Mouse (Mus musculus): ENCODE data around the gene Cript. TPM values are rescaled to one million over a fixed set of nuclear protein-coding genes. Genes with fewer than 3 reads are reported as not detected.
"Not testable (repeated sequence)": the region's sequence is repeated elsewhere in the genome, so short reads cannot be mapped to it uniquely, and the experiment has no call there.

The Cript gene
- total and polyA plus RNA-seq, 3 experiments, result 18.4 to 43.1 (median 34.8) TPM

- Histone ChIP-seq H3K27me3 (replicated peaks) (peaks cover 1% of the 10 kb centered on the region), H3K36me3 (replicated peaks in 1 of 2; ENCODE audit: control insufficient read depth in 1 of 2, insufficient read depth in 1 of 2, low read length in 1 of 2) (no peaks in the 10 kb centered on the region), H3K9me3 (replicated peaks; ENCODE audit: low read length) (peaks cover 2% of the 10 kb centered on the region), H3K4me2 (ENCODE audit: insufficient read depth, low read depth, poor library complexity, severe bottlenecking) (no peak overlapping the region), H3K9ac (ENCODE audit: insufficient read depth, low read depth) (no peak overlapping the region), H3K27ac (ENCODE audit: insufficient read depth, low read depth) (no peak overlapping the region), H3K4me3 (replicated peaks in 1 of 3; ENCODE audit: low read depth in 2 of 3, low read length in 2 of 3, poor library complexity in 1 of 3) (no peak overlapping the region), H3K4me1 (ENCODE audit: control insufficient read depth in 1 of 2, insufficient read depth in 2 of 2) (peaks cover 0 to 3% of the 10 kb centered on the region in 2 experiments; a peak in 2 of 4 replicates), H3K79me2 (replicated peaks; ENCODE audit: control insufficient read depth, extremely low read depth, insufficient read depth, poor library complexity, severe bottlenecking) (no peaks in the 10 kb centered on the region)
- in situ Hi-C loops (cut with MboI; ENCODE audit: low pct_ligation_motif_present, low pct_unique_long_range_greater_than_20kb, low sequenced_read_pairs), result no loop called here
- TF ChIP-seq JUN (IDR thresholded peaks at IDR 0.05; ENCODE audit: insufficient read depth, low read depth, low read length), result no peak
- no peak for TF ChIP-seq ZMIZ1 (IDR thresholded peaks at IDR 0.05; ENCODE audit: low read depth, low read length)
- no peak for TF ChIP-seq MYC (IDR thresholded peaks at IDR 0.05; ENCODE audit: low read depth, low read length)
- TF ChIP-seq MAFK (IDR thresholded peaks at IDR 0.05; ENCODE audit: insufficient replicate concordance, low read length), result no peak
- no peak for TF ChIP-seq POLR2A (IDR thresholded peaks at IDR 0.05; ENCODE audit: low read depth, low read length)
- no peak for TF ChIP-seq ELF1 (IDR thresholded peaks at IDR 0.05; ENCODE audit: low read depth, low read length)
- TF ChIP-seq USF2 (conservative IDR thresholded peaks at IDR 0.05; ENCODE audit: low read depth, low read length), result no peak
- TF ChIP-seq MXI1 (IDR thresholded peaks at IDR 0.05; ENCODE audit: low read depth, low read length), result no peak
- DNase-seq (ENCODE audit: extremely low read depth), result no peak
- dilution Hi-C loops (cut with MboI; ENCODE audit: extremely low pct_ligation_motif_present, extremely low pct_unique_long_range_greater_than_20kb, low sequenced_read_pairs), result no loop called here
Measured at GRCm38 (mm10) chr17:87068997-87069396, 43.6 kb downstream of the Cript start.

DNA sequence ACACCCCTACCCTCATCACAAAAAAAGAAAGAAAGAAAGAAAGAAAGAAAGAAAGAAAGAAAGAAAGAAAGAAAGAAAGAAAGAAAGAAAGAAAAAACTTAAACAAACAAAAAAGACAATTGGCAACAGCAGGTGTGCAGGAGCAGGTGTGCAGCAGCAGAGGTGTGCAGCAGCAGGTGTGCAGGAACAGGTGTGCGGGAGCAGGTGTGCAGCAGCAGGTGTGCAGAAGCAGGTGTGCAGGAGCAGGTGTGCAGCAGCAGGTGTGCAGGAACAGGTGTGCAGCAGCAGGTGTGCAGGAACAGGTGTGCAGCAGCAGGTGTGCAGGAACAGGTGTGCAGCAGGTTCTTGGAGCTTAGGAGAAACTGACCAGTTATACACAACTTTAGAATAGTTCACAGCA, 46.8 kb downstream of the Cript start:
- H3K4me1 ChIP-seq (ENCODE audit: control insufficient read depth in 1 of 2, insufficient read depth in 2 of 2); H3K27ac ChIP-seq (ENCODE audit: insufficient read depth, low read depth); H3K4me3 ChIP-seq (replicated peaks in 1 of 3; ENCODE audit: low read depth in 2 of 3, low read length in 2 of 3, poor library complexity in 1 of 3); in situ Hi-C loops (cut with MboI; ENCODE audit: low pct_ligation_motif_present, low pct_unique_long_range_greater_than_20kb, low sequenced_read_pairs); H3K9ac ChIP-seq (ENCODE audit: insufficient read depth, low read depth); H3K36me3 ChIP-seq (replicated peaks in 1 of 2; ENCODE audit: control insufficient read depth in 1 of 2, insufficient read depth in 1 of 2, low read length in 1 of 2); dilution Hi-C loops (cut with MboI; ENCODE audit: extremely low pct_ligation_motif_present, extremely low pct_unique_long_range_greater_than_20kb, low sequenced_read_pairs); H3K27me3 ChIP-seq (replicated peaks); H3K4me2 ChIP-seq (ENCODE audit: insufficient read depth, low read depth, poor library complexity, severe bottlenecking); H3K9me3 ChIP-seq (replicated peaks; ENCODE audit: low read length); DNase-seq (ENCODE audit: extremely low read depth); H3K79me2 ChIP-seq (replicated peaks; ENCODE audit: control insufficient read depth, extremely low read depth, insufficient read depth, poor library complexity, severe bottlenecking): not testable (repeated sequence)

DNA sequence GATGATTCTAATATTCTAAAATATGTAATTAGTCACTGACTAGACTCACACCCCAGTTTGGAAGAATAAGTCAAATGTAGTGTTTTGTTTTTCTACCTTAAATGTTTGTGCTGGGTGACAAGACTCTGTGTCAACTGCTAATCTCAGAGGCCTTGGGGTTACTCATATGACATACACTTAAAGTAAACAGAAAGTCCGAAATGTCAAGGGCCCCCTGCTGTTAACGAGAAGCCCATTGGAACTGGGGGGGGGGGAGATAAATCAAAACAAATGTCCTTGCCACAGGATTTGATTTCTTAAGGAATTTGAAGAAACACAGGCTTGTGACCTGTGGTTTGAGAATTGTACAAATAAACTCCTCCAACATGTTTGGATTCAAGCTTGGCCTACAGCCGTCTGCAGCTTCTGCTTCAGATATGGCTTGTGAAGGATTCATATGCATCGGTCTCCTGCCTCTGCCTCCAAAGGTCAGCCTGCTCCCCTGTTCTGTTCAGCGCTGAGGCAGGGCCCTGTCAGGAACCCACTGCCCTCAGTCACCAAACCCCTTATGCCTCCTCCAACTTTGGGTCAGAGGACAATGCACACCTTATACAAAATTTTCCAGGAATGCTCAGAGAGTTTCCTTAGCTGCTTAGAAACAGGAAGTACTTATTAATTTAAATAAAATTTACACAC, 47.6 kb downstream of the Cript start:
- no peak overlapping the region for H3K9ac ChIP-seq (ENCODE audit: insufficient read depth, low read depth)
- H3K4me2 ChIP-seq (ENCODE audit: insufficient read depth, low read depth, poor library complexity, severe bottlenecking), result no peak overlapping the region
- H3K79me2 ChIP-seq (replicated peaks; ENCODE audit: control insufficient read depth, extremely low read depth, insufficient read depth, poor library complexity, severe bottlenecking), result no peaks in the 10 kb centered on the region
- peaks cover 4% of the 10 kb centered on the region for H3K27me3 ChIP-seq (replicated peaks)
- no peaks in the 10 kb centered on the region for H3K4me1 ChIP-seq (ENCODE audit: control insufficient read depth in 1 of 2, insufficient read depth in 2 of 2)
- no peaks in the 10 kb centered on the region for H3K36me3 ChIP-seq (replicated peaks in 1 of 2; ENCODE audit: control insufficient read depth in 1 of 2, insufficient read depth in 1 of 2, low read length in 1 of 2)
- H3K9me3 ChIP-seq (replicated peaks; ENCODE audit: low read length), result peaks cover 2% of the 10 kb centered on the region
- H3K4me3 ChIP-seq (replicated peaks in 1 of 3; ENCODE audit: low read depth in 2 of 3, low read length in 2 of 3, poor library complexity in 1 of 3), result no peak overlapping the region
- no peak for TF ChIP-seq USF2 (conservative IDR thresholded peaks at IDR 0.05; ENCODE audit: low read depth, low read length)
- no peak for TF ChIP-seq NRF1 (IDR thresholded peaks at IDR 0.05; ENCODE audit: low read depth, low read length)
- no peak for TF ChIP-seq RCOR1 (conservative IDR thresholded peaks at IDR 0.05; ENCODE audit: low read depth, low read length)
- TF ChIP-seq TCF12 (IDR thresholded peaks at IDR 0.05; ENCODE audit: low read depth, low read length), result no peak
- no peak for TF ChIP-seq HCFC1 (IDR thresholded peaks at IDR 0.05; ENCODE audit: low read depth, low read length)
- no peak for TF ChIP-seq MYC (IDR thresholded peaks at IDR 0.05; ENCODE audit: low read depth, low read length)
- TF ChIP-seq RAD21 (IDR thresholded peaks at IDR 0.05; ENCODE audit: low read depth, low read length), result no peak
- no peak for TF ChIP-seq BHLHE40 (IDR thresholded peaks at IDR 0.05; ENCODE audit: low read depth, low read length)
- no peak for TF ChIP-seq JUN (IDR thresholded peaks at IDR 0.05; ENCODE audit: insufficient read depth, low read depth, low read length)
- no peak for TF ChIP-seq ELF1 (IDR thresholded peaks at IDR 0.05; ENCODE audit: low read depth, low read length)
- no peak for TF ChIP-seq ZKSCAN1 (IDR thresholded peaks at IDR 0.05; ENCODE audit: borderline replicate concordance, low read depth, low read length)
- TF ChIP-seq MAZ (IDR thresholded peaks at IDR 0.05; ENCODE audit: low read depth, low read length), result no peak
- H3K27ac ChIP-seq (ENCODE audit: insufficient read depth, low read depth), result no peak overlapping the region
- dilution Hi-C loops (cut with MboI; ENCODE audit: extremely low pct_ligation_motif_present, extremely low pct_unique_long_range_greater_than_20kb, low sequenced_read_pairs) (no loop called here), in situ Hi-C loops (cut with MboI; ENCODE audit: low pct_ligation_motif_present, low pct_unique_long_range_greater_than_20kb, low sequenced_read_pairs) (no loop called here)
- DNase-seq (ENCODE audit: extremely low read depth), result no peak
